Mouse (Mus musculus) right cerebral cortex, postnatal 36 days (tissue): ENCODE measurements around the gene Cox18.
"Not testable (repeated sequence)": the region's sequence is repeated elsewhere in the genome, so short reads cannot be mapped to it uniquely, and the experiment has no call there.

Experiments used
- DNase-seq, 2 experiments: peaks; one replicate each; pipeline ENCODE4 v3.0.0; 2022; ENCODE audit warnings: low spot score in 2 of 2, mixed read lengths in 1 of 2

Gene Cox18

GRCm38 (mm10) chr5:90223534-90224381, at the start of gene Cox18:
TSS of gene Cox18 (minus strand) at chr5:90224001.
- peak; percentile 97 to 98 for DNase-seq

- not testable (repeated sequence) for DNase-seq
These were observed 38.4 kb upstream of the Cox18 start for GRCm38 (mm10) chr5:90262230-90262629.

- DNase-seq, result no peak
These were observed 33.2 kb upstream of the Cox18 start for GRCm38 (mm10) chr5:90257023-90257422.

GRCm38 (mm10) chr5:90247503-90247902, 23.7 kb upstream of the Cox18 start:
- DNase-seq, result no peak

- DNase-seq, result no peak
These were observed 23.2 kb upstream of the Cox18 start for GRCm38 (mm10) chr5:90246987-90247386.

- DNase-seq, result no peak
These were observed 22.8 kb upstream of the Cox18 start for GRCm38 (mm10) chr5:90246567-90246966.

GRCm38 (mm10) chr5:90245416-90245815, 21.6 kb upstream of the Cox18 start:
- DNase-seq, result no peak

GRCm38 (mm10) chr5:90235217-90235616, 11.4 kb upstream of the Cox18 start:
- no peak for DNase-seq

GRCm38 (mm10) chr5:90233305-90233704, 9.5 kb upstream of the Cox18 start:
- no peak for DNase-seq

GRCm38 (mm10) chr5:90229760-90230159, 6.0 kb upstream of the Cox18 start:
- DNase-seq, result no peak

GRCm38 (mm10) chr5:90226696-90227095, 2.9 kb upstream of the Cox18 start:
- DNase-seq, result no peak

GRCm38 (mm10) chr5:90224730-90225129, 929 bp upstream of the Cox18 start:
- no peak for DNase-seq

- no peak for DNase-seq
These were observed 864 bp downstream of the Cox18 start for GRCm38 (mm10) chr5:90222937-90223336.

GRCm38 (mm10) chr5:90217791-90218190, 6.0 kb downstream of the Cox18 start:
- no peak for DNase-seq

GRCm38 (mm10) chr5:90217226-90217625, 6.6 kb downstream of the Cox18 start:
- no peak for DNase-seq

GRCm38 (mm10) chr5:90213356-90213755, 10.4 kb downstream of the Cox18 start:
- no peak for DNase-seq

- no peak for DNase-seq
These were observed 20.6 kb downstream of the Cox18 start for GRCm38 (mm10) chr5:90203168-90203567.

- no peak for DNase-seq
These were observed 21.2 kb downstream of the Cox18 start for GRCm38 (mm10) chr5:90202447-90203117.

- no peak for DNase-seq
These were observed 23.7 kb downstream of the Cox18 start for GRCm38 (mm10) chr5:90199922-90200632.

- peak in 1 of 2 experiments; percentile 52 for DNase-seq
These were observed 29.0 kb downstream of the Cox18 start for GRCm38 (mm10) chr5:90194831-90195230.

- DNase-seq, result no peak
These were observed 41.0 kb downstream of the Cox18 start for GRCm38 (mm10) chr5:90182782-90183181.

GRCm38 (mm10) chr5:90179094-90179493, 44.7 kb downstream of the Cox18 start:
- no peak for DNase-seq
